Mouse (Mus musculus): ENCODE measurements at regions not wholly inside any gene's neighbourhood (a gene's known extent, or its start where the extent isn't known, plus 50 kb on each side); places are given as distances from the start of the nearest gene placed in this dataset.
A peak's percentile ranks its signal among the peaks of the same experiment; 100 is the strongest.

DNA sequence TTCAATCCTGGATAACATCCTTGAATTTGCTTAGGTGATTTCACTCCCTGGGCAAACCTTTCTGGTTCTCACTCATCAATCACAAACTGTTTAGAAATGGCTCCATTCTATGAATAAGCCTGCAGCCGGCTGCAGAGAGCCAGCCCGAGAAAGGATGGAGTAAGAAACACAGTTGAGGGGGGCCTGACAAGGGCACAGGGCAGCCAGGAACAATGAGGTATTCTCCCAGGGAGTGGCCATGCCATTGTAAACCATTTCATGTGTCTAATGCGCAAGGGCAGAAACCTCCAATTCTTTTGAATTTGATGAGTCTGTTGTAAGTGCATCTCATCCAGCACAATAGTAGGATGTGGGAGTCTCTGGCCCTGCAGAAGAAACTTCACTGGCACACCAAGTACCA lies 350.7 kb downstream of the Phf14 start:
- H3K4me1 ChIP-seq (ENCODE audit: control insufficient read depth, insufficient read depth, low read length), result no peaks in the 10 kb centered on the region
- WGBS, result 38% methylated on average over 3 of the region's 3 CpGs

DNA sequence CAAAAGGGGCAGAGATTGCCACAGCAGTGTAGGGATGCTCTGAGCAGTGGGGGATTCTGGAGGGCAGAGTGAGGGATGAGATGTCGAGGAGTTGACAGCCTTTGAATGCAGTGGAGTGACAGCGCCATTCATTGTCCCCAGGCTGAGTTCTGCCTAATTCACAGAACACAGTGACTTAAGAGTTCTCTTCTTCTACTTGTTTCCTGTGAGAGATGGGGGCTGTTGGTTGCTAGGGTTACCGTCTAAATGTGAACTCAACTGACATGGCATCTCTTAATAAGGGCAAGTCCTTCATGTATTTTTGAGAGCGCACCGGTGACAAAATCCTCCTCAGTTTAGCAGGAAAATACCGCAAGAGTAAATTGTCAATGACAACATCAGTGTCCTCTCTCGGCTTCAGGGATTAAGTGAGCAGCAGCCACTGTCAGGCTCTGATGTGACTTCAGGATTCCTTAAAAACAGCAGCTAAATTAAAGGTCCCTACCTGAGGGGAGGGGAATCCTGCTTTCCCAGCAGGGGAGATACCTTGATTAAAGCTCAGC lies 351.4 kb downstream of the Phf14 start:
- no peaks in the 10 kb centered on the region for H3K9me3 ChIP-seq (ENCODE audit: control insufficient read depth, low read depth, low read length)
- no peak overlapping the region for H3K4me2 ChIP-seq (replicated peaks; ENCODE audit: low read depth, low read length)
- no peak overlapping the region for H3K9ac ChIP-seq (replicated peaks; ENCODE audit: low read depth, low read length)
- no peak for ATAC-seq (ENCODE audit: insufficient number of reproducible peaks, insufficient read depth, low FRiP score, low read depth)
- no peak overlapping the region for H3K4me3 ChIP-seq (ENCODE audit: low read depth, low read length)
- 67% methylated on average over 7 of the region's 7 CpGs for WGBS
- no peaks in the 10 kb centered on the region for H3K36me3 ChIP-seq (ENCODE audit: control insufficient read depth, insufficient read depth, low read length)
- H3K27ac ChIP-seq (ENCODE audit: low read length), result no peak overlapping the region
- no peaks in the 10 kb centered on the region for H3K4me1 ChIP-seq (ENCODE audit: control insufficient read depth, insufficient read depth, low read length)
- H3K27me3 ChIP-seq (ENCODE audit: control insufficient read depth, insufficient read depth, low read length), result no peaks in the 10 kb centered on the region

More for the DNA sequence above, 350.7 kb downstream of the Phf14 start:
- H3K27me3 ChIP-seq (ENCODE audit: control insufficient read depth, insufficient read depth, low read length), result no peaks in the 10 kb centered on the region
- no peak overlapping the region for H3K4me2 ChIP-seq (replicated peaks; ENCODE audit: low read depth, low read length)
- H3K9me3 ChIP-seq (ENCODE audit: control insufficient read depth, low read depth, low read length), result no peaks in the 10 kb centered on the region
- H3K4me3 ChIP-seq (ENCODE audit: low read depth, low read length), result no peak overlapping the region
- H3K27ac ChIP-seq (ENCODE audit: low read length), result no peak overlapping the region
- no peaks in the 10 kb centered on the region for H3K36me3 ChIP-seq (ENCODE audit: control insufficient read depth, insufficient read depth, low read length)
- no peak overlapping the region for H3K9ac ChIP-seq (replicated peaks; ENCODE audit: low read depth, low read length)
- no peak for ATAC-seq (ENCODE audit: insufficient number of reproducible peaks, insufficient read depth, low FRiP score, low read depth)

DNA sequence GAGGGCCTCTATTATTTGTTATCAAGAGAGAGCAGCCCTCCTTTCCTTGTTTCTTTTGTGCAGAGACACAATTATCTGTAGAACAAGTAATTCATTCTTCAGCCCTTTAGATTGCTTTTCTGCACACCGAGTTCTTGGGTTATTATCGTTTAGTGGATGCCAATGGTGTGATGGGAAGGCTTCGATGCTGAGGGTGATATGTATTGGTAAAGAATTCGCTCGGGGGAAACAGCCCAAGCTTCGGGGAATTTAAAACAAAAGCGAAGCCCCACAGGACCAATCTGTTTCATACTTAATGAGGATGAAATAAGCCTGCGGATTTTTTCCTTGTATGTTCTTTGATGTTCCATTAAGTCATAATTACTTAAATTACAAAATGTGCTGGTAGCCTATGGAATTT lies 352.0 kb downstream of the Phf14 start:
- ATAC-seq (ENCODE audit: insufficient number of reproducible peaks, insufficient read depth, low FRiP score, low read depth), result no peak
- no peaks in the 10 kb centered on the region for H3K27me3 ChIP-seq (ENCODE audit: control insufficient read depth, insufficient read depth, low read length)
- H3K4me1 ChIP-seq (ENCODE audit: control insufficient read depth, insufficient read depth, low read length), result no peaks in the 10 kb centered on the region
- H3K4me3 ChIP-seq (ENCODE audit: low read depth, low read length), result no peak overlapping the region
- H3K4me2 ChIP-seq (replicated peaks; ENCODE audit: low read depth, low read length), result no peak overlapping the region
- no peaks in the 10 kb centered on the region for H3K9me3 ChIP-seq (ENCODE audit: control insufficient read depth, low read depth, low read length)
- H3K36me3 ChIP-seq (ENCODE audit: control insufficient read depth, insufficient read depth, low read length), result no peaks in the 10 kb centered on the region
- WGBS, result 79% methylated on average over 8 of the region's 8 CpGs
- H3K27ac ChIP-seq (ENCODE audit: low read length), result no peak overlapping the region
- no peak overlapping the region for H3K9ac ChIP-seq (replicated peaks; ENCODE audit: low read depth, low read length)

DNA sequence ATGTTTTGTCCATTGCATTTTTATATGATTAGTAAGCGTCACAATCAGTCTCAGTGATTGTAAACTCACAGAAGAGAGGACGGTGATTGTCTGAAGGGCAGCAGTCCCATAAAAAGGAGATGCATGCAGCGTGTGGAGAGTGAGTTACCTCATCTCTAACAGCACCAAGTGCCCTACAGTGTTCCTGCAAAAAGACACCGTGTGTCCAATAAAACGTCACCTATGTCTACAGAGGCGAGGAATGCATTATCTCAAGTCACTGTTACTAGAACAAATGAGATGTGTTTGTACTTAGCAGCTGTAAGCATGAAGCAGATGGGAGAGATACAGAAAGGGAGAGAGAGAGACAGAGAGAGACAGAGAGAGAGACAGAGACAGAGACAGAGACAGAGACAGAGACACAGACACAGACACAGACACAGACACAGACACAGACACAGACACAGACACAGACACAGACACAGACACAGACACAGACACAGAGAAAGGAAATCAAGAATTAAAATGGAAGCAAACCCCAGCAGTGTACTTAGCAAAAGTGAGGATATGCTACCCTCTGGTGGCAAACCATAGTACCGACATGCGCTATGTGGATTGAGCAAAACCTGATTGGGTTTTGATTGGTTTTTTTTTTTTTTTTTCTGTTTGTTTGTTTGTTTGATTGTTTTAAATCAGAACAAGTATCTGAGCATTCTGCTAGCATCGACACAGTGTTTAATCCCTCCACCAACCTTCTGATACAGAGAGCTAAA lies 352.9 kb downstream of the Phf14 start:
- Histone ChIP-seq H3K4me1 (ENCODE audit: control insufficient read depth, insufficient read depth, low read length) (no peaks in the 10 kb centered on the region), H3K9ac (replicated peaks; ENCODE audit: low read depth, low read length) (no peak overlapping the region), H3K27ac (ENCODE audit: low read length) (no peak overlapping the region), H3K9me3 (ENCODE audit: control insufficient read depth, low read depth, low read length) (no peaks in the 10 kb centered on the region), H3K27me3 (ENCODE audit: control insufficient read depth, insufficient read depth, low read length) (no peaks in the 10 kb centered on the region), H3K4me3 (ENCODE audit: low read depth, low read length) (no peak overlapping the region), H3K36me3 (ENCODE audit: control insufficient read depth, insufficient read depth, low read length) (no peaks in the 10 kb centered on the region), H3K4me2 (replicated peaks; ENCODE audit: low read depth, low read length) (no peak overlapping the region)
- 40% methylated on average over 9 of the region's 9 CpGs for WGBS
- ATAC-seq (ENCODE audit: insufficient number of reproducible peaks, insufficient read depth, low FRiP score, low read depth), result peak; percentile 83; the same call in 1 of the 2 replicates

Data from stomach, embryonic 14.5 days (tissue).